Mouse (Mus musculus) lung, postnatal 10 days (tissue): ENCODE data around the gene Epm2a.

Source experiments
- DNase-seq: peaks from one replicate; pipeline ENCODE4 v3.0.0; 2021

Epm2a gene

DNA sequence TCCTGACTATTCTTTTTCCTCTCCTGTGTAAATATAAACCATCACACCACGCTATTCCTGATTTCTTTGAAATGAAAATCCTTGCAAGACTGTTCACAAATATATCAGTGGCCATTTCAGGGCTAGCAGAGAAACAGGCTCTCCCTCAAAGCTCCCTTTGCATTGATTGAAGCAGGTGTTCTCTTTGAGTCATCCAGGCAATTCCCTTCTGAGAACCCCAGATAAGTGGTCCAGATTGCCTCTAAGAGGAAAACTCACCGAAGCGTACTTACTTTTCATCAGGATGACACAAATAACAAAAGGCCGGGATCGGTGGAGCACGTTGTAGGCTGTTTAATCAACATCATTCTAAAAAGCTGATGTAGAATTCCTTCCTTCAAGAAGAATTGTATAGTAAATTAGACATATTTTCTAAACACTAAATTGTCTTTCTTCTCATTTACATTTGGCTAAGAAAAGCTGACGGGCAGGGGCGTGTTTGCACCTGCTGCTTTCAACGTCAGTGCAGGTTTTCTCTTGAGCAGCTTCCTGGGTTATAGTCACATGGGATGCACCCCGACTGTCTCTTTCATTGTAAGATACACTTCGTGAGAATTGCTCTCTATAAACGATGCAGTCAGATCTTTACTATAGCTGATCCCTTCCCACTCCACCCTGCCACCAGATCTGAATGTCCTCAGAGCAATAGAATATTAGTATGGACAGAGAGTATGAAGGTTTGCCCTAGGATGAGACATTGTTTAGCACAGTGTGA is 86.0 kb downstream of the Epm2a start:
- DNase-seq: no peak

DNA sequence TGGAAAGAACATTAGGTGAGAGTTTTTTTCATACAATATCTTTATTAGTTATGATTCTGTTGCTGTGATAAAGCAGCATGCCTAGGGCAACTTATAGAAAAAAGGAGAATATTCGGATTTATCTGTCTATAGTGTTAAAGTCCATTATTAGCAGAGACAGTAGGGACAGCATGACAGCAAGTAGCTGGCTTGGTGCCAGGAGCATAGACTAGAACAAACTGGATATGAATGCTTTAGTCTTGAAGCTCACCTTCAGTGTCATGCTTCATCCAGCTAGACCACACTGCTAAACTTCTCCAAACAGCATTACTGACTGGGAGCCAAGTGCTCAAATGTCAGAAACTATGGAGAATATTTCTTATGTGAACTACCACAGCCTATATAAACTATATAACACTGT is 93.8 kb downstream of the Epm2a start:
- no peak for DNase-seq

DNA sequence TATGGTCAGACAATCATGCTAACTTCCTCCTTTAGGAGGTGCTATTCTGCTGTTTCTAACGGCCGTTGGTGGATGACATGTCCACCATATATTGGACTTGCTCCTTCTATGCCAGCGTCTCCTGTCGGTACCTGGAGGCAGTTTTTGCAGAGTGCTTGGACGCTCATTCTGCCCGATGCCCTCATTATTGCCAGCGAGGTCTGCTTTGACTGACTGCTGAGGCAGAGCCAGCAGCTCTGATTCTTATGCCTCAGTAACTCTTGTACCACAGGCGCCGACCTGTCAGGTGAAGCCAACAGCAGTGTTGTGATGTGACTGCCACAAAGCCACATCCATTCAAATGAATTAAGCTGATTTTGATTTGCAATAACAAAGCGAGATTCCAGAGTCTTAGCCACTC is 95.3 kb downstream of the Epm2a start:
- DNase-seq: no peak

DNA sequence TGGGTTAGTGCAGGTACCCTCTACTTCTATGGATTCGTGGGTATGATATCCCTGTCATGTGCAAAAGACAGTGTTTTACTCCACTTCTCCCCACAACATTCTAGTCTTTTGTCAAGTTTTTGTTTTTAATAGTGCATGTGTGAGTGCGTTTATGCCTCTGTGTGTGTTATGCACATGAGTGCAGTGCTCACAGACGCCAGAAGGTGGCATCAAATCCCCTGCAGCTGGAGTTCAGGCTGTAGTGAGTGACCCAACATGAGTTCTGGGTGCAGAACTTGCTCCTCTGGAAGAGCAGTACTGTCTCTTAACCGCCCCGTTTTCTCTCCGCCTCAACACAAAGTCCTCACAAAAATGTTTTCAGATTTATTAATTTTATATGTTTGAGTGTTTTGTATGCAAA is 96.1 kb downstream of the Epm2a start:
- no peak for DNase-seq

DNA sequence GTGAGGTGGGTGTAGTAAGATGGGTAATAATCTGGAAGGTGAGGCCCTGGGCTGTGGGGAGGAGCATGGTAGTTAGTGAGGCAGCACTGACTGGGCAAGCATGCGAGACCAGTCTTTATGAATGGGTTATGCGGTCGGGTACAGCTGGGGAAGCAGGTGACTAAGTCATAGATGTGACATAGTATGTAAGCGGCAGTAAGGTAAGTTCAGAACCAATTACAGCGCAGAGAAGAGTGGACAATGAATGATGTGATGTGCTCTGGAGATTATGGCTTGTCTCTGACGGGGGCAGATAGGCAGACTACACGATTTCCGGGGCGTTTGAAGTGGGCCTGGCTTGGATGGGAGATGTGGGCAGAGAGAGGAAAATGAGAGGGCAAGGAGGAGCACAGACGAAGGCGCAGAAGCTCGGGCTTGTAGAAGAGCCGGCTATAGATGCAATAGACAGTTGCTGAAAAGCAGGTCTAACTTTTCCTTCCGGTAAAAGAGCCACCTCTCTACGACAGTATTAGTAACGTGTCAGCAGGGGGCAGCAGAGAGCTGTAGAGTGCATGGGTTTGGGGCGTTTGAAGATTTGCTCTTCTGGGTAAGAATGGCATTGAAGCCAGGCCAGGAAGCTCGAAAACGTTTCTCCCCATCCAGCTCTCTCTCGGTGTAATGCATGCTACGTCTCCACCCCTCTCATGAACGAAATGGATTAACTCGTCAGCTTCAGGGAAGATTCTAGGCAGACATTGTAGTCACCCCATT is 106.5 kb downstream of the Epm2a start:
- DNase-seq: peak; percentile 76

DNA sequence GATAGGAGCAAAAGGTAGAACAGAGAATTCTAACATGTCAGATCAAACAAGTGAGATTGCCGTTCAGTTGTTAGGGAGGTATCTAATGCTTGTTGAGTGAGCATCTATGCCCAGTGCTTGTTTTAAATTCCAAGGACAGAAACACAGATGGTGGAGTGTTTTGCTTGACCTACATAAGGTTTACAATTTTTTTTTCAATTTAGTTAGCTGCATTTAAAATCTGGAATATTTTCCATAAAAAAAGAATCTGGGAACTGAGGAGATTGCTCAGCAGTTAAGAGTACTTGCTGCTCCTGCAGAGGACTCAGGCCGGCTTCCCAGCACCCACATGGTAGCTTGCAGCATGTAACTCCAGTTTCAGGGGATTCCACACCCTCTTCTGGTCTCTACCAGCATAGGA is 109.3 kb downstream of the Epm2a start:
- no peak for DNase-seq

- no peak for DNase-seq
Measured at GRCm38 (mm10) chr10:11457445-11457844, 114.2 kb downstream of the Epm2a start.

GRCm38 (mm10) chr10:11491956-11492355 is 148.8 kb downstream of the Epm2a start:
- DNase-seq: peak; percentile 75
